Mouse (Mus musculus): ENCODE results near the gene Dpyd. TPM values are rescaled to one million over a fixed set of nuclear protein-coding genes. Genes with fewer than 3 reads are reported as not detected.

The Dpyd gene
- polyA plus RNA-seq, 1 experiment from 2014 or later: 0.08 TPM

DNA sequence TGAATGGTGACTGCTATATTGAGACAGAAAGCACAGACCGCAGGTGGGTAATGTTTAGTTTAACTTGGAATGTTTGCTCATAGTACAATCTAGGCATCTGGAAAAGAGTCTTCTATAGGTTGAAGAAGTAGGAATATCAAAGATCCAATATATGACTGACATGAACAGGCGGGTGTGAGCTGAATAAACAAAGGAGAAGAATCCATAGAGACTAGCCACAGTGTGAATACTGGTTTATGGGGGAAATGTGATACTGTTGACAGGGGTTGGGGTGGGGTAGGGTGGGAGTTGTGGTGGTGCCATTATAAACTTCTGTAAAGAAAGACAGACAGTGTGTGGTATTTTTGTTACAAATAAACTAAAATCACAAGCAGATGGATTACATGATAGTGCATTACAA, 33.8 kb downstream of the Dpyd start:
- CTCF ChIA-PET: interaction anchor here (1.1 kb wide), 1 partner anchor 123 kb away, joined by 3 read pairs; no protein-coding TSS in a partner anchor
- POLR2A ChIA-PET: no interaction called here
- no peak for DNase-seq (ENCODE audit: low read depth, low spot score)
- no peaks in the 10 kb centered on the region for H3K27me3 ChIP-seq
- ATAC-seq: no peak
- no peak for TF ChIP-seq CTCF (IDR thresholded peaks at IDR 0.05)
- in situ Hi-C loops (cut with MboI; ENCODE audit: low pct_unique_long_range_greater_than_20kb): no loop called here

DNA sequence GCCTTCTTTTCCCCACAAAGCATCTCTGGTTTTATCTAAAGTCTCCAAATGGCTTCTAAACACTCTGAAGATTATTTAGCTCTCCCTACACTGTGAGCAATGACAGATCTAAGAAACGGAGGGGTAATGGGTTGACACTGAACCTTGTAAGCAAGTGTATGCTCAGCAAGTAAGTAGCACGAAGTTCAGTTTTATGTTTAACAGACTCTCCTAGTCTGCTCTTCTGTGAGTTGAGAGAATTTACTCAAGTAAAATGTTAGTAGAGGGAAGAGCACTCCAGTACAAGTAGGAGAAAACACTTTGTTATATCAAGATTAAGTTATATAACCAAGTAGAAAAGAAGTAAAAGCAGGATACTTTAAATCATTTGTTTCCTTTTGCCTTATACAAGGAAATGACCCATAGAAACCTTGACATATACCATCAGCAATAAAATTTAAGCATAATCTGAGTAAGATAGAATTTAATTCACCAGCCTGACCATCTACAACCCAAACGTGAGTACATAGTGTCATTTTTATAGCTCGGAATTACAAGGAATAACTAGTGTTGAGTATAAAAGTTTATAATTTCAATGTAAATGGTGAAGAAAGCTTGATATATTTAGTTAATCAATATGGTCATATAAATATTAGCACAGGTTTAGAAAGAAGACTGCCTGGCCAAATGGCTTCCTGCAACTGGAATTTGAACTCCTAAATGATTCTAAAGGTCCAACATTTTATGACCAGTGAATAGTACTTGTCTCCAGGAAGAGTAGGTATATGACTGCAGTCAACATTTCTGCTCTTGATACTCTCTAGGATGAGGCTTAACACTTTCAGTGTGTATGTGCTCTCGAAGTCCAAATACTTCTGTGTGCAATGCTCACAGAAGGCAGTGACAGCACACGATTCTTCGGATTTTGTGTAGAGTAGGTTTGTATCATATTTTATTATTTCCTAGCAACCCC, 40.0 kb downstream of the Dpyd start:
- no peak for ATAC-seq
- CTCF ChIA-PET: no interaction called here
- in situ Hi-C loops (cut with MboI; ENCODE audit: low pct_unique_long_range_greater_than_20kb): no loop called here
- DNase-seq (ENCODE audit: low read depth, low spot score): no peak
- H3K27me3 ChIP-seq: no peaks in the 10 kb centered on the region
- POLR2A ChIA-PET: no interaction called here
- no peak for TF ChIP-seq CTCF (IDR thresholded peaks at IDR 0.05)

GRCm38 (mm10) chr3:118608708-118609107, 46.8 kb downstream of the Dpyd start:
- ChIA-PET CTCF (no interaction called here), POLR2A (no interaction called here)
- in situ Hi-C loops (cut with MboI; ENCODE audit: low pct_unique_long_range_greater_than_20kb): no loop called here
- no peak for TF ChIP-seq CTCF (IDR thresholded peaks at IDR 0.05)
- DNase-seq (ENCODE audit: low read depth, low spot score) (no peak), ATAC-seq (no peak)
- H3K27me3 ChIP-seq: no peaks in the 10 kb centered on the region

DNA sequence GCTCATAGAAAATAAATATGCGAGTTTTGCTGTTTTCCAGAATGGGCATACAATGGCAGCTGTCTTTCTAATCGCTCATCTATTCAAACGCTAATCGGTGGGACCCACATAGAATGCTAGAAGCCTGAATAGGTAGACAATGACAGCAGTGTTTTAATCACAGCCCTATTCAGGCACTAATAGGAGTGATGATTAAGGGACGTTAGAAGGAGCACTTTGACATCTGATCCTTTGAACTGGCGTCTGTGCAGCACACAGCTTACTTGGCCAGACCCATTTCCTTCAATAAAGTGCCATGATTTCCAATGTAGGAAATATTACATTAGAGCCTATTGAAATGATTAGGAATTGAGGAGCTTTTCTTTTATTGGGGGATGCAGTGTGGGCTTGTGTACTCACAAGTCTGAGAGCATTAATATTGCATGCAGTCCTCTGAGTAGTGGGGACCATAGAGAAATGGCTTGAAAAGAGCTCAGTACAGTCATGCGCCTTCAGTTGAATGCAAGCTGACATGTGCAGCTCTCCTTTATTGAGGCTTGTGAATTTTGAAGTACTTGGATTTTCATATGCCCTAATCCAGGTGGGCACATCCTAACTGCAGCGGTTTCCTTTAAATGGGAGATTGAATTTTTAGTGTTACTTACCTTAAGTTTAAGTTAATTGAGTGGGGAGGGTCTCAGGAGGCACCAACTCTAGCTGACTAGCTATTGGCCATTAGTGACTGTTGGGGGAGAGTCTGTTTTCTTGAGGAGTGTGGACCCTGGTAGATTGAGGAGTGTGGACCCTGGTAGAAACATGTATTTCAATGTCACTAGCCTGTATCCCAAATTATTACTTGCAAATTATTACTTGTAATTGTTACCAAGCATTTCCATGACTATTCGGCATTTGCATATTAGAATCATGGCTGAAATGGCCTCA, 64.8 kb downstream of the Dpyd start:
- ATAC-seq: no peak
- TF ChIP-seq CTCF (IDR thresholded peaks at IDR 0.05): no peak
- in situ Hi-C loops (cut with MboI; ENCODE audit: low pct_unique_long_range_greater_than_20kb): no loop called here
- ChIA-PET CTCF (interaction anchor here (1.1 to 1.6 kb wide), 2 partner anchors 11 to 38 kb away, joined by 3 to 4 read pairs; no protein-coding TSS in a partner anchor), POLR2A (no interaction called here)
- H3K27me3 ChIP-seq: no peaks in the 10 kb centered on the region
- no peak for DNase-seq (ENCODE audit: low read depth, low spot score)

DNA sequence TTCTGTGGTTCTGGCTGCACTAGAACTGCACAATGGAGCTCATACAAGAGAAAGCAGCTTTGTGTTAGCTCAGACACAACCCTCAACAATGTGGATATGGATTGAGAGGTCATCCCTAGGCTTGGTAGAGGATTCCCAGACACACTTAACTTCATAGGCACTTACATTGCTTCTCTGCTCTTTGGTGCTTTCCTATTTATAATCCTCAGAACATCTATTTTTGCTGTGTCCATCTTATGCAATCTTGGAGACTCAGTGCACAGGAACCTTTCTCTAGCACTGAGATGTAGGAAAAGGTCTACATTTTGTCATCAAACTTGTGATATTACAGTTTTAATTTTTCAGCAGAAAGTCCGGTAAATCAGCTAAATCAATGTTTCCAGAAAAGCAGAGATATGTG, 67.8 kb downstream of the Dpyd start:
- no peaks in the 10 kb centered on the region for H3K27me3 ChIP-seq
- in situ Hi-C loops (cut with MboI; ENCODE audit: low pct_unique_long_range_greater_than_20kb): no loop called here
- CTCF ChIA-PET: interaction anchor here (1.1 kb wide), 1 partner anchor 29 kb away, joined by 3 read pairs; no protein-coding TSS in a partner anchor
- DNase-seq (ENCODE audit: low read depth, low spot score) (no peak), ATAC-seq (no peak)
- no peak for TF ChIP-seq CTCF (IDR thresholded peaks at IDR 0.05)
- POLR2A ChIA-PET: no interaction called here

DNA sequence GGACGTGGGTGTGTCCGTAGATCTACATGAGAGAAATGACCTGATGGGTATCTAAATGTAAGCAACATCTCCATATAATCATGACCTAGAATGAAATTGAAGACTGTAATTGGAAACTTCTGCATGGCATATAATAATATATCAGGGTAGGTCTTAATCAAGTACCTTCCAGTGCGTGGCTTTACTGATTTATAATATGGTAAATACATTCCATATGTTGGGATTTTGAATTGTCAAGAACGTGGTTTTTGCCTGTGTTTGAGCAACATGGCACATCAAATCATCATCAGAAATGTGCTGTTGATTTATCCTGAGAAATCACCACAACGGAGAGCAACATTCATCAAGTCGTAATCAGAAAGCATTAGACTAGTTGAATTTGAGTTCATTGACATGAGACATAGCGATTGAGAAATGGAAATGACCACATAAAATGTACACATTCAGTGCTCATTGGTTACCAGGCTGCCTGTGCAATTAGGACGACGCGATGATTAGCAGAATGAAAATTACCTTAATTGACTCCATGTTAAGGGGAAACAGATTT, 84.2 kb downstream of the Dpyd start:
- no peaks in the 10 kb centered on the region for H3K27me3 ChIP-seq
- TF ChIP-seq CTCF (IDR thresholded peaks at IDR 0.05): no peak
- CTCF ChIA-PET: interaction anchor here (1.1 kb wide), 1 partner anchor 26 kb away, joined by 3 read pairs; no protein-coding TSS in a partner anchor
- POLR2A ChIA-PET: no interaction called here
- in situ Hi-C loops (cut with MboI; ENCODE audit: low pct_unique_long_range_greater_than_20kb): no loop called here
- ATAC-seq (no peak), DNase-seq (ENCODE audit: low read depth, low spot score) (no peak)

DNA sequence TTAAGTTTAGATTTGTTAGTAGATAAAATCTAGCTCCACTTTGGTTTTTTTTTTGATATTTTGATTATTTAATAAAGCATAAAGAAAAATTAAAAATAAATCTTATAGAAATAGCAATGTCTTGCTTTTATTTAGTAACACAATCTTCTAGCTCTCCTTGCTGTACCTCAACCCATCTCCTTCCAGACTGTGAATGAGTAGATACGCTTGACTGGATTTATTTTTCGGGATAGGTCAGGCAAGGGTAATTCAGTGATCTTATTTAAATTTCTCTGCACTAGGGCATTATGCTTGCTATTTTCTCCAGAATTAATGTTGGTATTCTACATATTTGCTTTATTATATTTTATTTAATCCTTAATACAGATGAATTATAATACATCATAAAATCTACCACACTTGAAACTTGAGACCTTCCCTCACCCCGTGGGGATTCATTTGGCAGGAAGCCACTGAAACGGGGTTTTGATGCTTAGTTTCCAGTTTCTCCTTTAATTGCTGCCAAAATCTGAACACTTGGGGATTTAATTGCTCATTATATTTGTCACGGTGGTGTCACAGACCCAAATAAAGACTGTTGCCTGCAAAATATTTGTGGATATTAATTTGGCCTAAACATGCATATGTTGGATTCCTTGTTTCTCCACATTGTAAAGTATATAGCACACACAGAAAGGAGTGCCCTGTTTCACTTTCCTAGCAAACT, 102.2 kb downstream of the Dpyd start:
- ChIA-PET POLR2A (no interaction called here), CTCF (interaction anchor here (0.7 to 3.0 kb wide), 5 partner anchors 10 to 38 kb away, joined by 3 to 14 read pairs (median 3); no protein-coding TSS in a partner anchor)
- TF ChIP-seq CTCF (IDR thresholded peaks at IDR 0.05): no peak
- no peak for DNase-seq (ENCODE audit: low read depth, low spot score)
- peaks cover 6% of the 10 kb centered on the region for H3K27me3 ChIP-seq
- in situ Hi-C loops (cut with MboI; ENCODE audit: low pct_unique_long_range_greater_than_20kb): no loop called here
- ATAC-seq: no peak

DNA sequence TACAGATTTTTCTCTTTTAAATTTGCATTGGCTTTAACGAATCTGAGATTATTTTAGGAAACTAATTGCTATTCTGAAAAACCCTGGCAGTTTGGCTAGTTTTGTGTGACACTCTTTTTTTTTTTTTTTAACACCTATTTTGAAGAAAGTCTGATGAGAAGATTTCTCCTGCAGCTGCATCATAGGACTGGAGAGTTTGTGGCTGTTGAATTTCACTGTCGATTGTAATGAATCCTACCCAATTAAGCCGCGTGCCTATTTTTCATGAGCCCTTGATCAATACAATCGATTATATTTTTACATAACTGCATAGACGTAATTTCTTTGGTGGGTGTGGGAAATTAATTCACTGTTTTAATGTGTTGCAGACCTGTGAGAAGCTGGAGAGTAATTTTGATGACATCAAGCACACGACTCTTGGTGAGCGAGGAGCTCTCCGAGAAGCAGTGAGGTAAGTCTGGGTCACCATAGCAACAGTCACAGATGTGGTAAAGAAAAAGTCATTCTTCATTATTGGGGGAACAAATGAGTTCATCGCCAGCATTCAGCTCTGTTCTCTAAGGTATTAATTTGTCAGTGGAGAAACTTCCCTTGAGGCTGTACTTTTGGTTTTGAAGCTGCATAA, 112.3 kb downstream of the Dpyd start:
- DNase-seq (ENCODE audit: low read depth, low spot score): no peak

DNA sequence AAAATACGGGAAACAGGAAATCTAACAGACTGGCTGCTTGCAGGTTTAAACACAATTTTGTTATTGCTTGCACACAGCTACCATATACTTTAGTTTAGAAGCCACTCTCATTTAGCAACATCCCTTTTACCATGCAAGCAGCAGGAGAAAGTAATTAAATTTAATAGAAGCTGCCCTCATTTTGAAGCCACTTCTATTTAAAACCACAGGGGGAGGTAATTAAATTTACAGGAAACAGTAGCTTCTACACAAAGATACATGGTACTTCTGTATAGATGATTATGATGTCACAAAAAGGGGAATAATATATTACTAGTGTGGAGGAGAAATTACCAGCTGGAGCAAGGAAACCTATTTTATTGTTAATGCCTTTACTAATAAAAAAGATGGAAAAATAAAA, 113.5 kb downstream of the Dpyd start:
- in situ Hi-C loops (cut with MboI; ENCODE audit: low pct_unique_long_range_greater_than_20kb): no loop called here

More for the DNA sequence above, 112.3 kb downstream of the Dpyd start:
- H3K27me3 ChIP-seq: no peaks in the 10 kb centered on the region
- no peak for TF ChIP-seq CTCF (IDR thresholded peaks at IDR 0.05)
- in situ Hi-C loops (cut with MboI; ENCODE audit: low pct_unique_long_range_greater_than_20kb): no loop called here
- ChIA-PET CTCF (interaction anchor here (2.1 to 2.8 kb wide), 2 partner anchors 10 to 17 kb away, joined by 8 to 14 read pairs; no protein-coding TSS in a partner anchor), POLR2A (no interaction called here)
- ATAC-seq: no peak

More for the DNA sequence above, 113.5 kb downstream of the Dpyd start:
- no peak for TF ChIP-seq CTCF (IDR thresholded peaks at IDR 0.05)
- ChIA-PET POLR2A (no interaction called here), CTCF (interaction anchor here (2.1 to 2.8 kb wide), 2 partner anchors 11 to 15 kb away, joined by 8 to 14 read pairs; no protein-coding TSS in a partner anchor)
- no peak for DNase-seq (ENCODE audit: low read depth, low spot score)
- no peak for ATAC-seq
- H3K27me3 ChIP-seq: no peaks in the 10 kb centered on the region

Data from Patski (cell line).